Comparison of ENCODE assay signal across 8 mouse cellular contexts in the genomic region with DNA sequence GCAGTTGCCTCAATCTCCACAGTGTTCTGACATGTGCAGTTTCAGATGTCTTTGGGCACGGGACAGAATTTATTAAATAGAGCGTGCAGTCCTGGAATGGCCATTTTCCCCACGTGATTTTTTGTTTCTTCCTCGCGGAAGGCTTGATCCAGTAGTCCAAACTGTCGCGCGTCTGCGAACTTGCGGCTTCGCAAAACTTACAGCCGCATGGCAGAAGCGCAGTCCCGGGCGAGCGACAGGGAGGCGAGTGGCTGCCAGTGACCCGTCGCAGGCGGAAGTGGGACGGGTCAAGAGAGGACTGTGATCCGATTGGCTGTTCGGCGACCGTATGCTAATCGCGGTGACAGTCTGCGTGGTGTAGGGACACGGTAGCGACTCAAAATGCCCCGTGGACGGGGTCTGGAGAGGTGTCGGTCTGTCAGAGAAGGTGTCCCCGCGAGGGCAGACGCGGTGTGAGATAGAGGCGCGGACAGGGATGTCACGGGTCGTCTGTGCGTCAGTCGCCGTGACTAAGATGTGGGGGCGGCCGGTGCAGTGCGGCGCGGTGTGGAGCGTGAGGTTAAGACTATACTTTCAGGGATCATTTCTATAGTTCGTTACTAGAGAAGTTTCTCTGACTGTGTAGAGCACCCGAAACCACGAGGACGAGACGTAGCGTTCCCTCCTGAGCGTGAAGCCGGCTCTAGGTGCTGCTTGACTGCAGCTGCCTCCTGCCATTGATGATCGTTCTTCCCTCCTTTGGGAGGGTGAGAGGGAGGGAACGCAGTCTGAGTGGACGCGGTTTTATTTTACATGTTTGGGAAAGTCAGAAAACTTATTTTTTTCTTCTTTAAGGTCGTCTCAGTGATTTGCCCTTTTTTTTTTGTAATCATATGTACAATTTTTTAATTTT.
DNase-seq lines count a peak whose midpoint lies in the region; ATAC-seq and TF ChIP-seq lines count a peak whose summit lies in the region.
"Not testable (repeated sequence)": the region's sequence is repeated elsewhere in the genome, so short reads cannot be mapped to it uniquely, and the experiment has no call there.

No protein-coding gene starts in this region.

- H3K27me3 ChIP-seq in heart, embryonic 14.5 days (ENCODE audit: control insufficient read depth, insufficient read depth, low read length); kidney, postnatal 0 days (ENCODE audit: insufficient read depth, low read length); liver, embryonic 12.5 days (replicated peaks); splenic B cell, adult 2 months (ENCODE audit: control insufficient read depth, insufficient read depth, low read length, poor library complexity, severe bottlenecking): not testable (repeated sequence)

- H3K9me3 ChIP-seq in heart, embryonic 14.5 days (ENCODE audit: control insufficient read depth, low read length); kidney, postnatal 0 days (replicated peaks; ENCODE audit: low read length); liver, embryonic 12.5 days (replicated peaks): not testable (repeated sequence)

- DNase-seq in fibroblast of lung, adult 2 months (ENCODE audit: low read depth), result peak; percentile 62
- peak; percentile 89 for DNase-seq in kidney, postnatal 0 days (ENCODE audit: low spot score)
- peak; percentile 79 for DNase-seq in naive thymus-derived CD4-positive, alpha-beta T cell, adult 2 months (ENCODE audit: low read depth)
- DNase-seq in splenic B cell, adult 2 months (ENCODE audit: low read depth, low spot score), result peak; percentile 86

- H3K36me3 ChIP-seq in heart, embryonic 14.5 days (ENCODE audit: control insufficient read depth, insufficient read depth, low read length); kidney, postnatal 0 days (ENCODE audit: insufficient read depth, low read length); liver, embryonic 12.5 days; splenic B cell, adult 2 months (ENCODE audit: control insufficient read depth, insufficient read depth, low read length, poor library complexity, severe bottlenecking): not testable (repeated sequence)

- H3K4me1 ChIP-seq in brown adipose tissue, adult 24 weeks (ENCODE audit: control insufficient read depth, insufficient read depth, insufficient read length, low read length); heart, embryonic 14.5 days (ENCODE audit: control insufficient read depth in 2 of 2, insufficient read depth in 2 of 2, low read length in 2 of 2); kidney, postnatal 0 days (replicated peaks; ENCODE audit: insufficient read depth, low read length): not testable (repeated sequence)
- peaks cover 36% of the 10 kb centered on the region for H3K4me1 ChIP-seq in liver, embryonic 12.5 days

- TF ChIP-seq CTCF in kidney, postnatal 0 days (IDR thresholded peaks at IDR 0.05; ENCODE audit: low read depth), result not testable (repeated sequence)

- not testable (repeated sequence) for H3K27ac ChIP-seq in brown adipose tissue, adult 24 weeks (replicated peaks; ENCODE audit: low read depth, low read length); kidney, postnatal 0 days
- peak overlapping the region; percentile 12 to 50; a peak in 2 of 4 replicates for H3K27ac ChIP-seq in heart, embryonic 14.5 days (replicated peaks in 1 of 2; ENCODE audit: control insufficient read depth in 1 of 2, insufficient read depth in 1 of 2, low read depth in 2 of 2, low read length in 2 of 2)
- H3K27ac ChIP-seq in liver, embryonic 12.5 days, result peak overlapping the region; percentile 64

- ATAC-seq in CD4-positive, CD25-positive, alpha-beta regulatory T cell, adult 4 months, result peak; percentile 73
- peak; percentile 99 for ATAC-seq in heart, embryonic 14.5 days (ENCODE audit: insufficient number of reproducible peaks, insufficient read depth, low FRiP score, low read depth)
- ATAC-seq in kidney, postnatal 0 days (replicated peaks; ENCODE audit: low FRiP score, low read depth), result peak; percentile 98
- peak; percentile 96 for ATAC-seq in liver, embryonic 12.5 days

- H3K9ac ChIP-seq in heart, embryonic 14.5 days (ENCODE audit: low read length), result peak overlapping the region; percentile 67
- H3K9ac ChIP-seq in kidney, postnatal 0 days (ENCODE audit: low read depth, low read length), result peak overlapping the region; percentile 35; the same call in 1 of the 2 replicates
- peak overlapping the region; percentile 73 for H3K9ac ChIP-seq in liver, embryonic 12.5 days

- peak overlapping the region; percentile 70 for H3K4me2 ChIP-seq in heart, embryonic 14.5 days (ENCODE audit: low read length)
- peak overlapping the region; percentile 52 for H3K4me2 ChIP-seq in kidney, postnatal 0 days (ENCODE audit: low read length)
- H3K4me2 ChIP-seq in liver, embryonic 12.5 days, result peak overlapping the region; percentile 70

- under 1% methylated on average over 27 of the region's 63 CpGs for WGBS in heart, embryonic 14.5 days
- 1% methylated on average over 29 of the region's 63 CpGs for WGBS in kidney, postnatal 0 days
- WGBS in liver, embryonic 12.5 days (ENCODE audit: insufficient replicate concordance), result 1% methylated on average over 26 of the region's 63 CpGs

- peak overlapping the region; percentile 55 for H3K4me3 ChIP-seq in brown adipose tissue, adult 24 weeks (ENCODE audit: insufficient read depth, low read depth, low read length)
- H3K4me3 ChIP-seq in heart, embryonic 14.5 days (ENCODE audit: control insufficient read depth in 1 of 2, insufficient read depth in 1 of 2, low read depth in 1 of 2, low read length in 2 of 2), result peak overlapping the region; percentile 30 to 33
- 0 out of 2 replicates have a peak overlapping the region, but pooled peaks have one; percentile 13 for H3K4me3 ChIP-seq in kidney, postnatal 0 days (replicated peaks; ENCODE audit: low read depth, low read length)
- H3K4me3 ChIP-seq in liver, embryonic 12.5 days, result peak overlapping the region; percentile 41
